Mouse (Mus musculus): ENCODE data around the gene Rps4x. TPM values are rescaled to one million over a fixed set of nuclear protein-coding genes. Genes with fewer than 3 reads are reported as not detected.
"Not testable (repeated sequence)": the region's sequence is repeated elsewhere in the genome, so short reads cannot be mapped to it uniquely, and the experiment has no call there.

Rps4x gene
- 446 and 451 TPM in 2 replicates for polyA plus RNA-seq (2016; fragmentation: Nextera tagmentation; extraction: Ambion mirVana)

DNA sequence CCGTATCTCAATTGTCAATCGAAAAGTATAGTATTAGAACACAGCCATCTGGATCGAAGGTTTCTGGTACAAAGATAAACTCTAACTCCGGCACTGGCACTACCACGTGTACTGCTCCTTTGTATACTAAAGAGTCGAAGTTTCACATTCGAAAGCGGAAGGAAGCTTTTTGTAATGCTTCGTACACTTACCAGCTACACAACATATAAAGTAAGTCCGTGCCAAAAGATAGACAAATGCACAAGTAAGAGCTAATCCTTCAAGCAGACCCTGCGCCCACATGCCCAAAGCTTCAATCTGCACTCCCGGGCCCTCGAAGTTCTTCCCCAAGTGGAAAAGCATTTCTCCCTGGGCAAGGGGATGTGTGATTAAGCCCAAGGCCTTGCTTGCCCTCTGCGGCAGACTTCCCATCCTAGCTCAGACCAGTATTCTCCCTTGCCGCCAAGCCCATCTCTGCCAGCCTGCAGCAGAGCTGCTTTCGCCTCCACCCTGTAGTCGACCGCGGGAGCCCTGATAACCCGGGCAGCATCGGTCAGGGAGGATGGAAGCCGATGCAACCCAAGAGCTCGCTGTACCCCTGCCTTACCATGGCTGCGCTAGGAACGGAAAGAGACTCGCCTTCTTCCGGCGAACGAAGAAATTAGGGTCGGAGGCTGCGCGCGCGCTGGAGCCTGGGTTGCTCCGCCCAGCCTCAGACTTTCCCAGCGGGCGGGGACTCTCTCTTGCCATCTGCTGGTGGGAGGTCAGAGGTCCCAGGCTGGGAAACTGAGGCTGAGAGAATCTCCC lies at the start of gene Rps4x:
Rps4x (minus strand) TSS at position 683 of the 786 bp plus-strand sequence.
- Histone ChIP-seq H3K27me3 (replicated peaks) (0 out of 2 replicates have a peak, but pooled peaks cover 2% of the 10 kb centered on the region), H3K36me3 (peaks cover 21% of the 10 kb centered on the region), H3K9ac (peak within 1 kb of the TSS; percentile 84), H3K4me3 (peak within 1 kb of the TSS; percentile 70), H3K4me2 (peak within 1 kb of the TSS; percentile 73), H3K9me3 (replicated peaks) (no peaks in the 10 kb centered on the region), H3K27ac (ENCODE audit: poor library complexity, severe bottlenecking) (peak within 1 kb of the TSS; percentile 81), H3K4me1 (replicated peaks) (0 out of 2 replicates have a peak, but pooled peaks cover 13% of the 10 kb centered on the region)
- 15% methylated on average over 37 of the region's 37 CpGs for WGBS
- ATAC-seq (ENCODE audit: insufficient number of reproducible peaks, low FRiP score) = peak; percentile 87

DNA sequence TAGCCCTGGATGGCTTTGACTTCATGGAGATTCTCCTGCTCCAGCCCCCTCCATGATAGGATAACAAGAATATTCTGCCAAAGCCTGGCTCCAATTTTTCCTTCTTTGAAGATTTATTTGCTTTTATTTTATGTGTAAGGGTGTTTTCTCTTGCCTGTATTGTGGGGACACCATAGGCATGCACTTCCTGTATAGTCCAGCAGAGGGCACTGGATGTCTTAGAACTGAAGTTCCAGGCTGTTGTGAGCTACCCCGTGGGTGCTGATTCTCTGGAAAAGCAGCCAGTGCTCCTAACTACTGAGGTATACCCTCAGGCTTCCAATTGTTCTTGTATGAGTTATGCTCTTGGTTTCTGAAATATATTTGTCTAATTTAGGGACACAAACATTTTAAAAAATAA lies 29.9 kb upstream of the Rps4x start:
- Histone ChIP-seq H3K4me2 (no peak overlapping the region), H3K4me3 (no peak overlapping the region), H3K27me3 (replicated peaks) (no peaks in the 10 kb centered on the region), H3K9ac (no peak overlapping the region), H3K9me3 (replicated peaks) (no peaks in the 10 kb centered on the region), H3K4me1 (replicated peaks) (no peaks in the 10 kb centered on the region), H3K36me3 (no peaks in the 10 kb centered on the region), H3K27ac (ENCODE audit: poor library complexity, severe bottlenecking) (no peak overlapping the region)
- WGBS = 6% methylated on average over 1 of the region's 1 CpGs
- ATAC-seq (ENCODE audit: insufficient number of reproducible peaks, low FRiP score) = no peak

DNA sequence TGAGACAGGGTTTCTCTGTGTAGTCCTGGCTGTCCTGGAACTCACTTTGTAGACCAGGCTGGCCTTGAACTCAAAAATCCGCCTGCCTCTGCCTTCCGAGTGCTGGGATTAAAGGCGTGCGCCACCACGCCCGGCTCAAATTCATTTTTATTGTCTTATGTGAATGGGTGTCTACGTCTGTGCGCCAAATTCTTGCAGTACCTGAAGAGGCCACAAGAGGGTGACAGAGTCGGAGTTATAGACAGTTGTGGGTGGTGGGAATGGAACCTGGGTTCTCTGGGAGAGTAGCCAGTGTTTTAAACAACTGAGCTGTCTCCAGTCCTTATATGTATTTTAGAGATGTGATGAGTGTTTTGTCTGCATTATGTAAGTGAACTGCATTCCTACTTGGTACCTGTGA lies 26.2 kb upstream of the Rps4x start:
- not testable (repeated sequence) for H3K27ac ChIP-seq (ENCODE audit: poor library complexity, severe bottlenecking); H3K4me3 ChIP-seq; H3K9ac ChIP-seq; ATAC-seq (ENCODE audit: insufficient number of reproducible peaks, low FRiP score); H3K9me3 ChIP-seq (replicated peaks); H3K4me1 ChIP-seq (replicated peaks); H3K4me2 ChIP-seq; H3K27me3 ChIP-seq (replicated peaks); H3K36me3 ChIP-seq
- WGBS = 40% methylated on average over 9 of the region's 9 CpGs

DNA sequence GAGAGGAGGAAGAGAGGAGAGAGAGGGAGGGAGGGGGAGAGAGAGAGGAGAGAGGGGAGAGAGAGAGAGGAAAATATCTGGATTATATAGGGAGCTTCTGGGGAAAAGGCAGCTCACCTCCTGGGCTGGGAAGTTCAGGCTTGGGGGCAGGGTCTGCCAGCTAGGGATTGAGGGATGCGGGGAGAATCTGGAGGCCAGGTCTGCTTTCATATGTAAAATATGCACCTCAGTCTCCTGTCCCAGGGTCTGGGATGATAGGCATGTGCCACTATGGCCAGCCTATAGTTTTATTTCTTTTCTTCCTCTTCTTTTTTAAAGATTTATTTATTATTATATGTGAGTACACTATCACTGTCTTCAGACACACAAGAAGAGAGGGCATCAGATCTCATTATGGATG lies 1.6 kb upstream of the Rps4x start:
- WGBS = 79% methylated on average over 1 of the region's 1 CpGs
- H3K9me3 ChIP-seq (replicated peaks) = no peaks in the 10 kb centered on the region
- no peak for ATAC-seq (ENCODE audit: insufficient number of reproducible peaks, low FRiP score)
- H3K9ac ChIP-seq = no peak overlapping the region
- H3K4me1 ChIP-seq (replicated peaks) = 0 out of 2 replicates have a peak, but pooled peaks cover 9% of the 10 kb centered on the region
- 0 out of 2 replicates have a peak, but pooled peaks cover 2% of the 10 kb centered on the region for H3K27me3 ChIP-seq (replicated peaks)
- peaks cover 5% of the 10 kb centered on the region for H3K36me3 ChIP-seq
- H3K27ac ChIP-seq (ENCODE audit: poor library complexity, severe bottlenecking) = no peak overlapping the region
- H3K4me3 ChIP-seq = no peak overlapping the region
- no peak overlapping the region for H3K4me2 ChIP-seq

DNA sequence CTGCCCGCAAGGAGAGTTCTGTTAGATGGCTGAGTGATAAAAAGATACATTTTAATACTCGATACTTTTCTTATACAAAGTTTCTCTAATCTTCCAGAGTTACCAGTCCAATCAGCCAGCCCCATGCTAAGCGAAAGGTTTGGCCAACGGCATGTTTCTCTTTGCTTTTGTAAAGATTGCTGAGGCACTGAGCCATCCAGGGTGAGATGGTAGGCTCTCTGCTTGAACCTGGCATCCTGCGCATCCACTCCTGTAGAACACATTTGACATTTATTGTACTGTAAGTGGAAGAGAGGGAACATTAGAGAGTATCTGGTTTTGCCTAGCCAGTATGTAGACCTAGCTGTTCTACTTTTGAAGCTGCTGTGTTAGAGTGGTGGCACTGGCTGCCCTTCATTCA lies 387 bp upstream of the Rps4x start:
- Histone ChIP-seq H3K4me2 (peak overlapping the region; percentile 36), H3K27ac (ENCODE audit: poor library complexity, severe bottlenecking) (no peak overlapping the region), H3K4me3 (0 out of 2 replicates have a peak overlapping the region, but pooled peaks have one; percentile 70), H3K9me3 (replicated peaks) (no peaks in the 10 kb centered on the region), H3K36me3 (peaks cover 14% of the 10 kb centered on the region), H3K27me3 (replicated peaks) (0 out of 2 replicates have a peak, but pooled peaks cover 2% of the 10 kb centered on the region), H3K9ac (no peak overlapping the region), H3K4me1 (replicated peaks) (0 out of 2 replicates have a peak, but pooled peaks cover 13% of the 10 kb centered on the region)
- ATAC-seq (ENCODE audit: insufficient number of reproducible peaks, low FRiP score) = no peak
- WGBS = 48% methylated on average over 5 of the region's 5 CpGs

DNA sequence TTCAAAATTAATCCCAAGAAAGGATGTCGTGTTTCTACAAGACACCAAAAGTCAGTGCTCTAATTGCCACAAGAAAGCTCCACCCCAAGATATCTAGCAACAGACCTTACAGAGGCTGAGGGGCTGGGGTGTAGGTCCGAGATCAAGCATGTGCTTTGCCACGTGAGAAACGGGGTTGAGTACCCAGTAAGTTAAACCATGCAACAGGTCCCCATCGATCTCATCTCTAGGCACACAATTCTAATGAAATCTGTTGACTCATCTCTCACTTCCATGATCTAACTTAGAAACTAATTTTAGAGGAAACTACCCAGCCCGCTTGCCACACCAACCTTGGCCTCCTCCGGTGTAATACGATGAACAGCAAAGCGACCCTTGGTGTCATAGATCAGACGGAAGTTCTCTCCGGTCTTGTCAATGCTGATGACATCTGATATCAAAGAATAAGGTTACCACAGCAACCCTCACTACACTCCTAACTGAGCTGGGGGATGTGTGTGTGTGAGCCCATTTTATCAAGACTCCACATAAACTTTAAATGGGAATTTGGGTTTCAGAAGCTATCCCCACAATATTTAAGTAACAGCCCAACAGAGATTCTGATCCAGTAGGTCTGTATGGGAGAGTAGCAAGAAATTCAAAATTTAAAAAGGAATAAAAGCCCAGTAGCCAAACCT lies 2.0 kb downstream of the Rps4x start:
- Histone ChIP-seq H3K9ac (peak overlapping the region; percentile 84), H3K4me2 (peak overlapping the region; percentile 73), H3K9me3 (replicated peaks) (no peaks in the 10 kb centered on the region), H3K27ac (ENCODE audit: poor library complexity, severe bottlenecking) (no peak overlapping the region), H3K4me3 (peak overlapping the region; percentile 70), H3K4me1 (replicated peaks) (0 out of 2 replicates have a peak, but pooled peaks cover 13% of the 10 kb centered on the region), H3K36me3 (peaks cover 30% of the 10 kb centered on the region), H3K27me3 (replicated peaks) (no peaks in the 10 kb centered on the region)
- 44% methylated on average over 11 of the region's 11 CpGs for WGBS
- ATAC-seq (ENCODE audit: insufficient number of reproducible peaks, low FRiP score) = no peak

DNA sequence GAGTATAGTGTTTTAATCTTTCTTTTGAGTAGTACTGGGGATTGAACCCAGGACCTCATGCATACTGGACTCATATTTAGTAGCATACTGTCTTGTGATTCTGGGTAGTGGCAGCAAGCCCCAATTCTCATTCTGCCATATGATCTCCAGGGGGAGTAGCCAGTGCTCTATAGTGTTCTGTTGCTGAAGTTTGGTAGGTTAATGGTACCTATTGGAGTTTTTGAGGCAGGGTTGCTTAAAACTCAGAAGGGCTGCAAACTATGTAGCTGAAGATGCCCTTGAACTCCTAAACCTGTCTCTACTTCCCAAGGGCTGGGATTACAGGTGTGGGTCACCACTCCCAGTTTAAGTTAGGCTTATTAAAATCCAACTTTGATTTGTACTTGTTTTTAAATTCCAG lies 6.6 kb downstream of the Rps4x start:
- Histone ChIP-seq H3K9me3 (replicated peaks) (no peaks in the 10 kb centered on the region), H3K27ac (ENCODE audit: poor library complexity, severe bottlenecking) (no peak overlapping the region), H3K4me2 (no peak overlapping the region), H3K4me1 (replicated peaks) (0 out of 2 replicates have a peak, but pooled peaks cover 13% of the 10 kb centered on the region), H3K27me3 (replicated peaks) (no peaks in the 10 kb centered on the region), H3K36me3 (peaks cover 30% of the 10 kb centered on the region), H3K9ac (no peak overlapping the region), H3K4me3 (no peak overlapping the region)
- no peak for ATAC-seq (ENCODE audit: insufficient number of reproducible peaks, low FRiP score)

DNA sequence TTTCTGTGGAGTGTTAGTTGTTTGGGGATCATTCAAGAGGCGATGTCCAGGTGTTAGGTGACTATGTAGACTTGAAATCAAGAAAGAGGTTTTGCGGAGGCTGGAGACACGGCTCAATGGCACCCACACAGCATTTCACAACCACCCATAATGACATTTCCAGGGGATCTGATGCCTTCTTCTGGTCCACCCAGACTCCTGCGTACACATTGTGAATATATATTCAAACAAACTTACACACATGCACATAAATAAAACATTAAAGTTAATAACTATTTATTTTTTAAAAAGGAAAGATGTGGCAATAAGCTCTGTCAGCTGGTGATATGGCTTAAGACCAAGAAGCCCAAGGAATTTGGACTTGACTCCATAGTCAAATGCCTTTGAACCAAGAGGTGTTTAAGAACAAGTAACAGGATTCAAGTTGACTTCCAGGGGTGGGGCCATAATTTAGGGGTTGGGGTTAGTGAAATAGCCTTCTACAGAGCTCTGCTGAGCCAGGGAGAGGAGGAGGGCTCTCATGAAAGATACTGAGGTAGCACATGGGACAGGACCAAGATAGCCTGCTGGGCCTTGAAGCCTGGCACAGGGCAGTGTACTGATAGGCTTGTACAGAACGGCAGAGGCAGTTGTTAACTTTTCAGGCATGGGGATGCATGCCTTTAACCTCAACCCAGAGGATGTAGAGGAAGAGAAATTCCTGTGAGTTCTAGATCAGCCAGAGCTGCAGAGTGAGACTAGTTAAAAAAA lies 13.5 kb downstream of the Rps4x start:
- H3K4me3 ChIP-seq = no peak overlapping the region
- WGBS = 76% methylated on average over 5 of the region's 5 CpGs
- H3K27ac ChIP-seq (ENCODE audit: poor library complexity, severe bottlenecking) = no peak overlapping the region
- no peaks in the 10 kb centered on the region for H3K4me1 ChIP-seq (replicated peaks)
- ATAC-seq (ENCODE audit: insufficient number of reproducible peaks, low FRiP score) = no peak
- no peak overlapping the region for H3K4me2 ChIP-seq
- peaks cover 4% of the 10 kb centered on the region; the same call in 1 of the 2 replicates for H3K27me3 ChIP-seq (replicated peaks)
- no peak overlapping the region for H3K9ac ChIP-seq
- no peaks in the 10 kb centered on the region for H3K9me3 ChIP-seq (replicated peaks)
- H3K36me3 ChIP-seq = no peaks in the 10 kb centered on the region

DNA sequence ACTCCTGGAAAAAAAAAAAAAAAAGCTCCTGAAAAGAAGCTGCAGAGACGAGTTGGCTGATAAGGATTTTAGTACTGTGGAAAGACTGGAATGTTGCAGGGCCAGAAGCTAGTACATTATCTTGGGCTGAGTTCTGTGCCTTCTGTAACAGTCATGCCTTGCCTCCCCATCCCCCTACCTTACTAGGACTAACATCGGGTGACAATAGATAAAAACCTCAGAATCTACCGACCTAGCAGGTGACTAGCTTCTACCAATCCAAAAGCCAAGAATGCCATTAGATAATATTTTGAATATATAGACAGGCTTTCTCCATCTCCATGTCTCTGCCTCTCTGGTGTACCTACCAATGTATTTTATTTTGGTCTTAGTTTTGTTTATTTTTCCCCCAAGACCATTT lies 18.3 kb downstream of the Rps4x start:
- Histone ChIP-seq H3K4me1 (replicated peaks) (0 out of 2 replicates have a peak, but pooled peaks cover 8% of the 10 kb centered on the region), H3K9ac (no peak overlapping the region), H3K36me3 (no peaks in the 10 kb centered on the region), H3K4me3 (no peak overlapping the region), H3K27me3 (replicated peaks) (peaks cover 7% of the 10 kb centered on the region; the same call in 1 of the 2 replicates), H3K9me3 (replicated peaks) (no peaks in the 10 kb centered on the region), H3K4me2 (no peak overlapping the region), H3K27ac (ENCODE audit: poor library complexity, severe bottlenecking) (no peak overlapping the region)
- 20% methylated on average over 3 of the region's 3 CpGs for WGBS
- ATAC-seq (ENCODE audit: insufficient number of reproducible peaks, low FRiP score) = no peak

DNA sequence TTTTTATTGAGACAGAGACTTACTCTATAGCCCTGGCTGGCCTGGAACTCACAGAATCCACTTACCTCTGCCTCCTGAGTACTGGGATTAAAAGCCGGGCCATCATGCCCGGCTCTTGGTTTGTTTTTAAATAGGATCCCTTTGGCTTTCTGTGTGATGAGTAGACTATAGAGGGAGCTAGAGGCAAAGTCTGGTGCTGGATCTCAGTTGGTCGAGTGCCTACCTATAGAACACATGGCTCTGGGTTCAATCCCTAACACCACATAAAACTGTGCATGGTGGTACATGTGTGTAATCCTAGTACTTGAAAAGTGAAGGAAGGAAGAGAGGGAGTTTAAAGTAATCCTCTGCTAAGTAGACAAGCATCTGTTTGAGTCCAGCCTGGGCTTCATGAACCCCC lies 19.1 kb downstream of the Rps4x start:
- WGBS = 56% methylated on average over 3 of the region's 3 CpGs
- Histone ChIP-seq H3K4me2 (no peak overlapping the region), H3K27ac (ENCODE audit: poor library complexity, severe bottlenecking) (no peak overlapping the region), H3K4me3 (no peak overlapping the region), H3K9me3 (replicated peaks) (no peaks in the 10 kb centered on the region), H3K27me3 (replicated peaks) (peaks cover 7% of the 10 kb centered on the region; the same call in 1 of the 2 replicates), H3K36me3 (no peaks in the 10 kb centered on the region), H3K9ac (no peak overlapping the region), H3K4me1 (replicated peaks) (0 out of 2 replicates have a peak, but pooled peaks cover 8% of the 10 kb centered on the region)
- no peak for ATAC-seq (ENCODE audit: insufficient number of reproducible peaks, low FRiP score)

DNA sequence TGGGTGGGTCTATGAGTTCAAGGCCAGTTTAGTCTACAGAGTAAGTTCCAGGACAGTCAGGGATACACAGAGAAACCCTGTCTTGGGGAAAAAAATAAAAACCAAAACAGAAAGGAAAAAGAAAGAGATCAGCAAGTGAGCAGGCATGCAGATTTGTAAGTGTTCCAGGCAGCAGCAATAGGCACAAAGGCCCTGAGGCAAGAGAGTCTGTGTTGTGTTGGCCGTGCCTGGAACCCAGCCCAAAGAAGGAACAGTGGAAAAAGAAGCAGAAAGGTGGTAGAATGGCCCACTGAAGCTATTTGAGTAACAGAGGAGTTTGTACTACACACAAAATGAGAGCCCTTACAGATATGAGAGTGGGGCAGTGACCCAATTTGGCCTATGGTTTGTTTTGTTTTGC lies 19.5 kb downstream of the Rps4x start:
- Histone ChIP-seq H3K9ac (no peak overlapping the region), H3K4me2 (no peak overlapping the region), H3K9me3 (replicated peaks) (no peaks in the 10 kb centered on the region), H3K36me3 (no peaks in the 10 kb centered on the region), H3K4me3 (no peak overlapping the region), H3K4me1 (replicated peaks) (0 out of 2 replicates have a peak, but pooled peaks cover 8% of the 10 kb centered on the region), H3K27me3 (replicated peaks) (peaks cover 7% of the 10 kb centered on the region; the same call in 1 of the 2 replicates), H3K27ac (ENCODE audit: poor library complexity, severe bottlenecking) (no peak overlapping the region)
- 77% methylated on average over 1 of the region's 1 CpGs for WGBS
- no peak for ATAC-seq (ENCODE audit: insufficient number of reproducible peaks, low FRiP score)

Measured in heart, embryonic 12.5 days (tissue).